Mouse (Mus musculus) midbrain, embryonic 10.5 days (tissue): ENCODE data around the gene Nkd1. TPM values are rescaled to one million over a fixed set of nuclear protein-coding genes. Genes with fewer than 3 reads are reported as not detected.

Experiments
- DNase-seq: peaks from one replicate; pipeline ENCODE4 v3.0.0-alpha.2; 2017; ENCODE audit warnings: low spot score
- H3K27ac ChIP-seq: fragments of 300-500 bp; sonication (generic); replicated peaks from 2 replicates; pipeline ENCODE4 v1.5.1; 2016; ENCODE audit warnings: mild to moderate bottlenecking
- H3K27me3 ChIP-seq: fragments of 300-500 bp; sonication (generic); 2 replicates; pipeline ENCODE4 v1.6.1; 2016; ENCODE audit warnings: low read depth, mild to moderate bottlenecking; ENCODE audit not compliant: poor library complexity, severe bottlenecking
- H3K36me3 ChIP-seq: fragments of 300-500 bp; sonication (generic); 2 replicates; pipeline ENCODE4 v1.6.1; 2016; ENCODE audit warnings: mild to moderate bottlenecking, moderate library complexity
- H3K4me1 ChIP-seq: fragments of 300-500 bp; sonication (generic); 2 replicates; pipeline ENCODE4 v1.6.1; 2016
- H3K4me3 ChIP-seq: fragments of 300-500 bp; sonication (generic); 2 replicates; pipeline ENCODE4 v1.5.1; 2016; ENCODE audit warnings: mild to moderate bottlenecking, moderate library complexity
- H3K9me3 ChIP-seq: fragments of 300-500 bp; sonication (generic); replicated peaks from 2 replicates; pipeline ENCODE4 v1.6.1; 2016; ENCODE audit warnings: mild to moderate bottlenecking
- WGBS: fragments of 180-500 bp; shearing (Covaris S2); methylation state at CpG from one replicate; pipeline ENCODE4 v1.1.7; 2016; 5-methylcytosine and 5-hydroxymethylcytosine counted together
- polyA plus RNA-seq: library from polyadenylated mRNA; unstranded; fragments of >200 nt; fragmentation: Nextera tagmentation; extraction: Ambion mirVana; gene quantifications from 2 replicates; pipeline ENCODE4 v1.2.1, GENCODE M21; 2016

Gene Nkd1
- polyA plus RNA-seq, 1 experiment from 2014 or later, result 80.1 TPM

DNA sequence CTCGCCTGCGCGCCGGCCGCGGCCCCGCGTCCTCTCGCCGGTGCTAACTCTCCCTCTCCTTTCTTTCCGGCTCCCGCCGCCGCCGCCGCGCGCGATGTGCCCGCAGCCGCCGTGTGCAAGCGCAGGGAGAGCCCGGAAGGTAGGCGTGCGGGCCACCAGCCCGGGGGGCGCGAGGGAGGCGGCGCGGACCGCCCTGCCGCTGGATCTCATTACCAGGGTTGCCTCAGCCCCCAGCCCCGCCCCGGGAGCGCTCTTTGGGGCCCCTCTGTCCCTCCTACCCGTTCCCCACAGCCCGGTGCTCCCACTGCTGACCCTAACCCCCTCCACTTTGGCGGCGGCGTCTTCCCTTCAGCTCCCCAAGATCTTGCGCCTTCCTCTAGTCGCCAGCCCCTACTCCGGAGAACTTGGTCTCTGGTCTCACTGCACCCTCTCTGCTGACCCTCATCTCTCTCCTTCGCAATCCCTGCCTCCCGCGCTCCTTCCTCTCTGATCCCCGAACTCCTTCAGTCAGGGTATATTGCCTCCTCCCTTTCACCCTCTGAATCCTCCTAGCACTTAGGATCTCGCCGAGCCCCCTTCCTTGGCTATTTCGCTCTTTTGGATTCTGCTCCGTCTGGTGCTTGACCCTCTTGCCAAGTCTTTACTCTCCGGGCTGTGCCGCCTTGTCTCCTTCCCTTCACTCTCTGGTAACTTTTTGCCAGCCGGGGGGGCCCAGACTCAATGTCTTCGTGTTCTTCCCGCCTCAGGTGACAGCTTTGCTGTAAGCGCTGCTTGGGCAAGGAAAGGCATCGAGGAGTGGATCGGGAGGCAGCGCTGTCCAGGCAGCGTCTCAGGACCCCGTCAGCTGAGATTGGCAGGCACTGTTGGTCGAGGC lies 624 bp downstream of the Nkd1 start:
- under 1% methylated on average over 63 of the region's 65 CpGs for WGBS
- Histone ChIP-seq H3K4me3 (peak overlapping the region; percentile 96), H3K4me1 (peaks cover 80% of the 10 kb centered on the region), H3K36me3 (peaks cover 20% of the 10 kb centered on the region), H3K27me3 (peaks cover 40% of the 10 kb centered on the region), H3K27ac (peak overlapping the region; percentile 92), H3K9me3 (no peaks in the 10 kb centered on the region)
- DNase-seq, result no peak

DNA sequence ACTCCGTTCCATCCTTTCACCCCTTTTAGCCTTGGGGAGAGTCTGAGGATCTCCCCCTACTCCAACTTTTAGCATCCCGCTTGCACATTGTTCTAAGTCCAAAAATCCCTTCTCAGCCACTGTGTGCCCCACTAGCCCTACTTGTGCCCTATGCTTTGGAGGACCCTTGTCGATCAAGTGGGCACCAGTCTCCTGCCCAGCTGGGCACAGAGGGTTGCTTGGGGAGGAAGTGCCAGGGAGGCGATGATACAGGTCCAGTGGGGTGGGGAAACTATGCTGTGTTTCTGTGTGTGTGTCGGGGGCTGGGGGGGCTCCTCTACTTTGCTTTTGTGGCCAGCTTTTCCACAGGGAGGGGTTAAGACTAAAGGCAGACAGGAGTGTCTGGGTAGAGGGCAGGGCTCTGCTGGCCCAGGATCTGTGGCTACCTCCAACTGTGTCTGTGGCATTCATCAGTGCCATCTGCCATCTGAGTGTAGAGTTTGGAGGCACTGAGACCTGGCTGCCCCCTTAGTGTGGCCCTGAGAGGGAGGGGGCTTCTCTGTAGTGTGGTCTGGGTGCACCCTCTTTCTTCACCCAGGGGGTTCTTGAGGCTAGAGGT lies 1.4 kb downstream of the Nkd1 start:
- Histone ChIP-seq H3K36me3 (peaks cover 28% of the 10 kb centered on the region), H3K9me3 (no peaks in the 10 kb centered on the region), H3K4me1 (peaks cover 73% of the 10 kb centered on the region), H3K27ac (peak overlapping the region; percentile 92), H3K4me3 (peak overlapping the region; percentile 96), H3K27me3 (peaks cover 40% of the 10 kb centered on the region)
- 28% methylated on average over 5 of the region's 5 CpGs for WGBS
- no peak for DNase-seq

DNA sequence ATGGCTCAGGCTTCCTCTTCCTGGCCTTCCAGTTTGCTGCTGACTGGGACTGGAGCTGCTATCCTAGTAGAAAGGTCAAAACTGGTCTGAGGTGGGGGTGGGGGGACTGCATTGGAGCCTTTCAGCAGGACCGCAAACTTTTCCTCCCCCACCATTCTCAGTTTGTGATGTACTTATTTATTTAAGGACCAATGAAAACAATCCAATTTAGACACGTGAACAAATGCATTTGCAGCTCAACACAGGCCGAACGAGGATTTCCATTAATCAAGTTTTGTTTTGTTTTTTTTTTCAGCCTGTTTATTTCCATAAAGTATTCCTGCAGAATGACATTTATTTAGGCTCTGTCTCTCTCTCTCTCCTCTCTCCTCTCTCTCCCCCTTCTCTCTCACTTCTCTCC lies 2.5 kb downstream of the Nkd1 start:
- Histone ChIP-seq H3K36me3 (peaks cover 39% of the 10 kb centered on the region), H3K27me3 (peaks cover 29% of the 10 kb centered on the region), H3K4me3 (peak overlapping the region; percentile 96), H3K4me1 (peaks cover 71% of the 10 kb centered on the region), H3K9me3 (no peaks in the 10 kb centered on the region), H3K27ac (peak overlapping the region; percentile 28; the same call in 1 of the 2 replicates)
- 28% methylated on average over 4 of the region's 4 CpGs for WGBS
- DNase-seq, result no peak

- H3K27ac ChIP-seq, result peak overlapping the region; percentile 28; the same call in 1 of the 2 replicates
- peak overlapping the region; percentile 96 for H3K4me3 ChIP-seq
- H3K9me3 ChIP-seq, result no peaks in the 10 kb centered on the region
- DNase-seq, result no peak
- 7% methylated on average over 4 of the region's 4 CpGs for WGBS
- peaks cover 44% of the 10 kb centered on the region for H3K36me3 ChIP-seq
- peaks cover 24% of the 10 kb centered on the region for H3K27me3 ChIP-seq
- peaks cover 66% of the 10 kb centered on the region for H3K4me1 ChIP-seq
Observed at GRCm38 (mm10) chr8:88524132-88524531, 3.0 kb downstream of the Nkd1 start.

DNA sequence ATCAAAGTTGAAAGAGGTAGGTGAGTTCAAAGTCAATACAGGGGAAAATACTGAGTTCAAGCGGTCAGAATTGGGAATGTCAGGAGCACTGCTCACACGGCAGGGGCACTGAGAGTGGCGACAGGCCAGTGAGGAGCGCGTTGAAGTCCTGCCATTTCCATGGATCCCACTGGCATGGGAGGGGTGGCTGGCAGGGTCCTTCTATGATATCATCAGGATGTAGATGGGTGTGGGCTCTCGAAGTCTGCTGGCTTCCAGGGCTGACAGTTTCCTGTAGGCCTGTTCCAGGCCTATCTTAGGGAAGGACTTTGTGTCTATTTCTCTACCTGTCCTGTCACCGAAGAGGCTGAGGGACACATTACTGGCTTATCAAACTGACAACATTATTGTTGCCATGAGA lies 3.7 kb downstream of the Nkd1 start:
- Histone ChIP-seq H3K9me3 (no peaks in the 10 kb centered on the region), H3K27ac (0 out of 2 replicates have a peak overlapping the region, but pooled peaks have one; percentile 28), H3K36me3 (peaks cover 51% of the 10 kb centered on the region), H3K27me3 (peaks cover 17% of the 10 kb centered on the region), H3K4me1 (peaks cover 66% of the 10 kb centered on the region), H3K4me3 (peak overlapping the region; percentile 96; the same call in 1 of the 2 replicates)
- no peak for DNase-seq
- WGBS, result 77% methylated on average over 7 of the region's 7 CpGs

- Histone ChIP-seq H3K27me3 (peaks cover 5% of the 10 kb centered on the region; the same call in 1 of the 2 replicates), H3K27ac (0 out of 2 replicates have a peak overlapping the region, but pooled peaks have one; percentile 23), H3K4me1 (peaks cover 57% of the 10 kb centered on the region), H3K9me3 (no peaks in the 10 kb centered on the region), H3K36me3 (peaks cover 63% of the 10 kb centered on the region), H3K4me3 (no peak overlapping the region)
- 87% methylated on average over 5 of the region's 5 CpGs for WGBS
- DNase-seq, result no peak
Observed at GRCm38 (mm10) chr8:88526296-88526695, 5.1 kb downstream of the Nkd1 start.

- Histone ChIP-seq H3K36me3 (peaks cover 76% of the 10 kb centered on the region), H3K9me3 (no peaks in the 10 kb centered on the region), H3K4me1 (peaks cover 44% of the 10 kb centered on the region), H3K4me3 (no peak overlapping the region), H3K27me3 (no peaks in the 10 kb centered on the region), H3K27ac (no peak overlapping the region)
- WGBS, result 84% methylated on average over 9 of the region's 9 CpGs
- DNase-seq, result no peak
Observed at GRCm38 (mm10) chr8:88528186-88528585, 7.0 kb downstream of the Nkd1 start.

- Histone ChIP-seq H3K4me1 (peaks cover 28% of the 10 kb centered on the region), H3K27ac (no peak overlapping the region), H3K4me3 (no peak overlapping the region), H3K27me3 (no peaks in the 10 kb centered on the region), H3K36me3 (peaks cover 89% of the 10 kb centered on the region), H3K9me3 (no peaks in the 10 kb centered on the region)
- 86% methylated on average over 4 of the region's 4 CpGs for WGBS
- DNase-seq, result no peak
Observed at GRCm38 (mm10) chr8:88529798-88530197, 8.6 kb downstream of the Nkd1 start.

GRCm38 (mm10) chr8:88537081-88537480 lies 15.9 kb downstream of the Nkd1 start:
- DNase-seq, result no peak
- H3K27ac ChIP-seq, result no peak overlapping the region

DNA sequence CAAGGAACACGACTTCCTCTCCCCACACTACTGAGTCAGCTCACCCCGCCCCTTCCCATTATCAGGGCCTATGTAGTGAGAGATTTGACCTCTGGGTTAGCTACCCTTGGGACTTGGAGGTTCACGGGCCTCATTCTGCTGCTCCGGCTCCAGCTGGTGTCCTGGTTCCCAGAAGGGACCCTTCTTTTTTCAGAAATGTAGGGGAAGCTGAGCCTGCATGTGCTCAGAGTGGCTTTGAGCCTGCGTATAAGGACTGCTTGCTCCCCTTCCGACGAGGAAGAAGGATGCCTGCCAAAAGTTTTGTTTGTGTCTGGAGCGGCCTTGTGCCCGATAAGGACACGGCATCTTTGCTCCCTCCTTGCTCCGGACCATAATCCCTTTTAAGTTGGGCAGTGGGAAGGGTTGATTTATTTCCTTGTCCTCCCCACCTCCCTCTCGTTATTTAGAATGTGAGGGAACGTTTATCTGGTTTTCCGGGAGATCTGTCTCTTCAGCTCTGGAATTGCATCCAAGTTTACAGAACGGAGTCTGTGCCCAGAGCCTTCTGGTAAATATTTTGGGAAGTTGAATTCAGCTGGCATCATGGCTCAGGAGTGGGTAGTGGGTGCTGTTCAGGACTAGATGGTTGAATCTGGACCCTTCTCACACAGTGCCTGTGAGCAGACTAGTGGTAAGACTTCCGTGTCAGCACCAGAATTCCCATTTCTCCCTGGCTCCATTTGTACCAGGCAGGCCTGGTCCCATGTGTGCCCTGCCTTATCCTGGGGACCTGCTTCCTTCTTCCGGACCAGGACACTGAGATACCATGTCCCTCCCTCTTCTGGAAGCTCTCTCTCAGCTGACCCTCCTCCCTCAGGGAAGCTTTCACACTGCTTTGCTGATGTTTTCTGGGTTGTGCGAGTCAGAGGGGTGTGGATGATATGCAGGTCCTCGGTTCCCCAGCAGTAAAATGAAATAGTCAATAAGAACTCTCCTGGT lies 17.1 kb downstream of the Nkd1 start:
- H3K36me3 ChIP-seq, result peaks cover 88% of the 10 kb centered on the region

More at GRCm38 (mm10) chr8:88537081-88537480, 15.9 kb downstream of the Nkd1 start:
- Histone ChIP-seq H3K27me3 (no peaks in the 10 kb centered on the region), H3K36me3 (peaks cover 84% of the 10 kb centered on the region), H3K4me3 (no peak overlapping the region), H3K9me3 (no peaks in the 10 kb centered on the region), H3K4me1 (peaks cover 9% of the 10 kb centered on the region)
- WGBS, result 76% methylated on average over 2 of the region's 2 CpGs

DNA sequence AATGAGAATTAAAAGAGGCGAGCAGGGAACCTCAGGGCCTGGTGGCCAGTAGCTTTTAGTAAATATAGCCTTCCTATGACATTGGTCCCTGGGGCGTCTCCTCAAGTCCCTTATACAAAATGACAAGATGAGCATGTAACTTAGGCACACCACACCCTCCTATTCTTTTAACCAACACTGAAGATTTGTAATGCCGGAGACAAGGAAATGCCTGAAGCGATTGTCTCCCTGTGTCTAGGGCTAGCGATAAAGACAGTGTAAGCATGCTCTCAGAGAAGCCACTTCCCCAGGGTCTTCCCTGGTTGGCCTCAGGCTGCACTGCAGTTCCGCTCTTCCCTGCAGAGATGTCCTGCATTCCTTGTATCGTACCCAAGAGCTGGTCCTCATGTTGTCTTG lies 17.8 kb downstream of the Nkd1 start:
- H3K27me3 ChIP-seq, result no peaks in the 10 kb centered on the region
- H3K4me1 ChIP-seq, result peaks cover 14% of the 10 kb centered on the region
- H3K4me3 ChIP-seq, result no peak overlapping the region
- WGBS, result 91% methylated on average over 7 of the region's 7 CpGs
- no peak overlapping the region for H3K27ac ChIP-seq
- H3K36me3 ChIP-seq, result peaks cover 90% of the 10 kb centered on the region
- DNase-seq, result no peak
- H3K9me3 ChIP-seq, result no peaks in the 10 kb centered on the region

More for the DNA sequence above, 17.1 kb downstream of the Nkd1 start:
- Histone ChIP-seq H3K4me1 (peaks cover 13% of the 10 kb centered on the region), H3K4me3 (no peak overlapping the region), H3K9me3 (no peaks in the 10 kb centered on the region), H3K27ac (0 out of 2 replicates have a peak overlapping the region, but pooled peaks have one; percentile 28), H3K27me3 (no peaks in the 10 kb centered on the region)
- 88% methylated on average over 19 of the region's 19 CpGs for WGBS
- DNase-seq, result no peak

DNA sequence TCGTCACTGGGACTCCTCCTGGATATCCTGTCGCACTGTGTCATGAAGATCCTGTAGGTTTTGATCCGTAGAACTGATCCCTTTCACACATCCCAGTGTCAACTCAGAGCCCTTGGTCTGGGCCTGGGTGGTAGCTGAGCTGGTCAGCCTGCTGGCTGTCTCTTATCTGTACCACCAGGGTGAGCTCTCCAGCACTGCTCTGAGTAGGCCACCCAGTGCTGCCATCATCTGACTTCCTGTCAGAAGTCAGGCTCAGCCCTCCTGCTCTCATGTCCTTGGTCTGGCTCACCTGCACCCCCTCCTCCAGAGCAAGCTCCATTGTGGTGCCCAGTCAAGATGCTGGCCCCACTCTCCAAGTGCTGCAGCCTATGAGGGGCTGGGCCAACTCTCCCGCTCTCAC lies 18.8 kb downstream of the Nkd1 start:
- no peak overlapping the region for H3K4me3 ChIP-seq
- H3K36me3 ChIP-seq, result peaks cover 90% of the 10 kb centered on the region
- 0 out of 2 replicates have a peak overlapping the region, but pooled peaks have one; percentile 0 for H3K27ac ChIP-seq
- peaks cover 18% of the 10 kb centered on the region for H3K4me1 ChIP-seq
- no peak for DNase-seq
- H3K9me3 ChIP-seq, result no peaks in the 10 kb centered on the region
- no peaks in the 10 kb centered on the region for H3K27me3 ChIP-seq
- 87% methylated on average over 4 of the region's 4 CpGs for WGBS
